9 mouse cellular contexts compared by ENCODE assay signal in genomic region chr15:8806354-8806753, GRCm38 (mm10).
DNase-seq lines count a peak whose midpoint lies in the region; ATAC-seq and TF ChIP-seq lines count a peak whose summit lies in the region.
"Had no signal": no experiment of that assay in that cellular context is flagged by ENCODE, and none has a peak within 500 bp of the region (broad histone marks: within the 10 kb centered on the region; RNA-seq: fewer than 3 reads in every experiment).

No protein-coding gene starts in this region.

- H3K4me3 ChIP-seq in C2C12 (ENCODE audit: insufficient read depth, poor library complexity, severe bottlenecking): no peak overlapping the region

- H3K79me2 ChIP-seq in C2C12 (ENCODE audit: control insufficient read depth, insufficient read depth): no peaks in the 10 kb centered on the region

- no peaks in the 10 kb centered on the region for H3K79me3 ChIP-seq in C2C12 (ENCODE audit: low read depth)

- no peak for TF ChIP-seq CTCF in C2C12 (IDR thresholded peaks at IDR 0.05; ENCODE audit: control insufficient read depth, insufficient read depth, insufficient read length)

- H3K36me3 ChIP-seq in C2C12 (ENCODE audit: control insufficient read depth, insufficient read depth): no peaks in the 10 kb centered on the region

- peak; percentile 83 for DNase-seq in adipocyte (ENCODE audit: low spot score)
- DNase-seq in gastrocnemius, adult 18-20 months (ENCODE audit: low spot score): peak; percentile 46
- peak; percentile 10 to 12 for DNase-seq in heart, postnatal 36 days
- DNase-seq in kidney, postnatal 25 days: no peak
- no peak for DNase-seq in cerebellum, adult 18-20 months
- no peak for DNase-seq in kidney, adult 18-20 months
- DNase-seq: cerebellum, adult 11 months had no signal

- no peak overlapping the region for H3ac ChIP-seq in C2C12 (ENCODE audit: control insufficient read depth, insufficient read length, low read depth)

- intact Hi-C loops in heart, postnatal 36 days (cut with DNase I): no loop called here

- H3K27me3 ChIP-seq in C2C12 (ENCODE audit: control insufficient read depth, insufficient read depth, insufficient read length): no peaks in the 10 kb centered on the region

- no peak for ATAC-seq in inflammation-experienced regulatory T-cells, adult 6 months

TF ChIP-seq in C2C12, 6 proteins besides CTCF, POLR2A, EP300 and RAD21:
- TF ChIP-seq MYOD1 (IDR thresholded peaks at IDR 0.05; ENCODE audit: control insufficient read depth, insufficient read length, low read depth): peak; percentile 82
- no peak for TF ChIP-seq MYOG (IDR thresholded peaks at IDR 0.05; ENCODE audit: control insufficient read depth, extremely low read depth, insufficient read length)
- TF ChIP-seq CEBPB (IDR thresholded peaks at IDR 0.05; ENCODE audit: low read depth): peak; percentile 100
- peak; percentile 98 for TF ChIP-seq MAX (IDR thresholded peaks at IDR 0.05)
- TF ChIP-seq FOSL1 (IDR thresholded peaks at IDR 0.05; ENCODE audit: insufficient read depth, low read length, poor library complexity, severe bottlenecking): peak; percentile 99
- TF ChIP-seq USF1 (IDR thresholded peaks at IDR 0.05; ENCODE audit: low read depth): peak; percentile 29

Comparison
In these comparisons a context has a peak if more than half of its experiments do, and no peak if none do; other contexts are left out.
1. DNase-seq: peak in adipocyte (single experiment), gastrocnemius, adult 18-20 months (single experiment) and heart, postnatal 36 days (2 of 2); none in kidney, postnatal 25 days (0 of 2), cerebellum, adult 18-20 months (0 of 2) and kidney, adult 18-20 months (single experiment).